Mouse (Mus musculus) megakaryocyte, embryonic 14.5 days (primary cell): ENCODE measurements around the gene Fam155a.

Experiments used
- FLI1 ChIP-seq: IDR thresholded peaks from 2 replicates; pipeline ENCODE4 v1.6.1; 2012; ENCODE audit warnings: low read length, inconsistent platforms, mixed read lengths
- GATA1 ChIP-seq: IDR thresholded peaks from 3 replicates; pipeline ENCODE4 v1.6.1; 2012; ENCODE audit warnings: mixed read lengths, low read length, inconsistent platforms, borderline replicate concordance

- no peak for TF ChIP-seq GATA1
- no peak for TF ChIP-seq FLI1
Measured at GRCm38 (mm10) chr8:9547558-9547954, 223.4 kb downstream of the Fam155a start.
